Mouse (Mus musculus) stomach, postnatal 0 days (tissue): Measurements from ENCODE around the gene Olfr250.

ENCODE experiments used
- CTCF ChIP-seq: IDR thresholded peaks from 2 replicates; pipeline ENCODE4 v1.5.1; 2016; ENCODE audit warnings: antibody characterized with exemption, low read depth, mild to moderate bottlenecking, moderate library complexity
- EP300 ChIP-seq: optimal IDR thresholded peaks from 2 replicates; pipeline ENCODE3; 2016; ENCODE audit warnings: antibody characterized with exemption

DNA sequence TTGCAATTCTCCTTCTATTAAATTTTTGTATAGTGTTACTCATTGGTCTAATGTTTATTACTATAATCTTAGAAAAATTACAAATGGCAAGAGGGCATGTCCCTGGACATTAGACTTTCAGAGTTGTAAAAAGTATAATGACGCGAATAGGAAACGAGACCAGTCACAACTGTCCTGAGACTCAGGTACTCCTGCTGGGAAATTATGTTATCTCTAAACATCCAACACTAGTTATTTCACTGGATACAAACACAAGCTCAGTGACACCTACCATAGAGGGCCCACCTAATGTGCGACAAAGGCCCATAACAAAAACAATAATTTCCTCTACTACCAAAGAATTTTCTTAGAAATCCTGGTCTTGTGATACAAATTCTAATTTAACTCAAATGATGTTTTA is 18.6 kb upstream of the Olfr250 start, which contains the start of gene Olfr898:
- no peak for TF ChIP-seq CTCF
- TF ChIP-seq EP300: no peak
